Mouse (Mus musculus) E14TG2a.4 (cell line): ENCODE measurements around the gene Ccdc136.
"Not testable (repeated sequence)": the region's sequence is repeated elsewhere in the genome, so short reads cannot be mapped to it uniquely, and the experiment has no call there.

Experiments
- H3K27me3 ChIP-seq: 2 replicates; pipeline ENCODE4 v1.6.1; 2014; ENCODE audit warnings: low read length, control low read depth; ENCODE audit not compliant: insufficient read depth
- H3K36me3 ChIP-seq: 2 replicates; pipeline ENCODE4 v1.6.1; 2014; ENCODE audit warnings: low read length, control low read depth; ENCODE audit not compliant: insufficient read depth
- H3K4me1 ChIP-seq: replicated peaks from 2 replicates; pipeline ENCODE4 v1.6.1; 2014; ENCODE audit warnings: low read depth, low read length, control low read depth
- H3K4me3 ChIP-seq: replicated peaks from 2 replicates; pipeline ENCODE4 v1.5.1; 2014; ENCODE audit warnings: mild to moderate bottlenecking, low read length
- H3K9me3 ChIP-seq: 2 replicates; pipeline ENCODE4 v1.6.1; 2014; ENCODE audit warnings: low read length, control low read depth
- CTCF ChIP-seq: conservative IDR thresholded peaks from 2 replicates; pipeline ENCODE4 v1.5.1; 2014; ENCODE audit warnings: low read length
- NANOG ChIP-seq: IDR thresholded peaks from 2 replicates; pipeline ENCODE4 v1.6.1; 2014; ENCODE audit warnings: borderline replicate concordance, low read length, mixed read lengths
- POU5F1 ChIP-seq: IDR thresholded peaks from 2 replicates; pipeline ENCODE4 v1.6.1; 2014; ENCODE audit warnings: low read length, borderline replicate concordance

The Ccdc136 gene

GRCm38 (mm10) chr6:29389425-29389824, 6.7 kb upstream of the Ccdc136 start:
- TF ChIP-seq POU5F1, result no peak
- TF ChIP-seq NANOG, result no peak
- TF ChIP-seq CTCF, result no peak
- no peaks in the 10 kb centered on the region for H3K9me3 ChIP-seq
- peaks cover 26% of the 10 kb centered on the region for H3K4me1 ChIP-seq
- peaks cover 40% of the 10 kb centered on the region for H3K27me3 ChIP-seq
- no peaks in the 10 kb centered on the region for H3K36me3 ChIP-seq
- H3K4me3 ChIP-seq, result no peak overlapping the region

- not testable (repeated sequence) for H3K4me3 ChIP-seq, H3K9me3 ChIP-seq, H3K36me3 ChIP-seq
- Histone ChIP-seq H3K4me1 (peaks cover 29% of the 10 kb centered on the region), H3K27me3 (peaks cover 51% of the 10 kb centered on the region)
Observed at GRCm38 (mm10) chr6:29390500-29390899, 5.6 kb upstream of the Ccdc136 start.

- H3K4me1 ChIP-seq, result peaks cover 32% of the 10 kb centered on the region
- H3K4me3 ChIP-seq, H3K9me3 ChIP-seq, H3K36me3 ChIP-seq: not testable (repeated sequence)
- peaks cover 56% of the 10 kb centered on the region for H3K27me3 ChIP-seq
Observed at GRCm38 (mm10) chr6:29391241-29391640, 4.9 kb upstream of the Ccdc136 start.

- H3K4me1 ChIP-seq, result peaks cover 29% of the 10 kb centered on the region
- H3K9me3 ChIP-seq, result no peaks in the 10 kb centered on the region
- H3K27me3 ChIP-seq, result peaks cover 54% of the 10 kb centered on the region
- no peaks in the 10 kb centered on the region for H3K36me3 ChIP-seq
- no peak overlapping the region for H3K4me3 ChIP-seq
- TF ChIP-seq NANOG (no peak), CTCF (no peak), POU5F1 (no peak)
Observed at GRCm38 (mm10) chr6:29391802-29392201, 4.3 kb upstream of the Ccdc136 start.

GRCm38 (mm10) chr6:29394286-29394685, 1.8 kb upstream of the Ccdc136 start:
- Histone ChIP-seq H3K4me3 (no peak overlapping the region), H3K27me3 (peaks cover 61% of the 10 kb centered on the region), H3K9me3 (no peaks in the 10 kb centered on the region), H3K4me1 (peaks cover 40% of the 10 kb centered on the region), H3K36me3 (no peaks in the 10 kb centered on the region)
- TF ChIP-seq NANOG, result no peak
- TF ChIP-seq POU5F1, result no peak

- TF ChIP-seq POU5F1 (no peak), CTCF (no peak), NANOG (no peak)
- 0 out of 2 replicates have a peak, but pooled peaks cover 4% of the 10 kb centered on the region for H3K36me3 ChIP-seq
- H3K27me3 ChIP-seq, result peaks cover 53% of the 10 kb centered on the region
- H3K9me3 ChIP-seq, result no peaks in the 10 kb centered on the region
- peak overlapping the region; percentile 86 for H3K4me3 ChIP-seq
- H3K4me1 ChIP-seq, result peaks cover 61% of the 10 kb centered on the region
Observed at GRCm38 (mm10) chr6:29396714-29397540, 818 bp downstream of the Ccdc136 start.

GRCm38 (mm10) chr6:29397575-29397974, 1.5 kb downstream of the Ccdc136 start:
- peaks cover 67% of the 10 kb centered on the region for H3K4me1 ChIP-seq
- H3K9me3 ChIP-seq, result no peaks in the 10 kb centered on the region
- H3K4me3 ChIP-seq, result peak overlapping the region; percentile 86
- H3K27me3 ChIP-seq, result peaks cover 47% of the 10 kb centered on the region
- TF ChIP-seq NANOG (no peak), CTCF (no peak), POU5F1 (no peak)
- H3K36me3 ChIP-seq, result 0 out of 2 replicates have a peak, but pooled peaks cover 4% of the 10 kb centered on the region

- H3K9me3 ChIP-seq, result no peaks in the 10 kb centered on the region
- H3K4me1 ChIP-seq, result peaks cover 74% of the 10 kb centered on the region
- peak overlapping the region; percentile 43 for H3K4me3 ChIP-seq
- TF ChIP-seq POU5F1, result no peak
- no peak for TF ChIP-seq NANOG
- TF ChIP-seq CTCF, result no peak
- H3K36me3 ChIP-seq, result 0 out of 2 replicates have a peak, but pooled peaks cover 4% of the 10 kb centered on the region
- peaks cover 31% of the 10 kb centered on the region for H3K27me3 ChIP-seq
Observed at GRCm38 (mm10) chr6:29399851-29400250, 3.7 kb downstream of the Ccdc136 start.

GRCm38 (mm10) chr6:29402693-29403342, 6.7 kb downstream of the Ccdc136 start:
- Histone ChIP-seq H3K4me1 (peaks cover 54% of the 10 kb centered on the region), H3K4me3 (peak overlapping the region; percentile 79), H3K36me3 (peaks cover 27% of the 10 kb centered on the region), H3K9me3 (no peaks in the 10 kb centered on the region), H3K27me3 (peaks cover 6% of the 10 kb centered on the region)
- TF ChIP-seq POU5F1 (no peak), CTCF (no peak; the same call in 1 of the 2 replicates), NANOG (no peak)
